Mouse (Mus musculus): ENCODE data around the gene Olfr1316. TPM values are rescaled to one million over a fixed set of nuclear protein-coding genes. Genes with fewer than 3 reads are reported as not detected.

The Olfr1316 gene
- polyA plus RNA-seq (2012) = 0.16 TPM in 1 of 2 replicates, not detected in the other

GRCm38 (mm10) chr2:112134877-112135276 is at the start of gene Olfr1316:
Gene Olfr1316, minus strand, starts transcription at chr2:112134977.

GRCm38 (mm10) chr2:112153898-112154297 is 19.1 kb upstream of the Olfr1316 start, which contains the start of gene Olfr1318:
Gene Olfr1318, plus strand, starts transcription at chr2:112154198.

DNA sequence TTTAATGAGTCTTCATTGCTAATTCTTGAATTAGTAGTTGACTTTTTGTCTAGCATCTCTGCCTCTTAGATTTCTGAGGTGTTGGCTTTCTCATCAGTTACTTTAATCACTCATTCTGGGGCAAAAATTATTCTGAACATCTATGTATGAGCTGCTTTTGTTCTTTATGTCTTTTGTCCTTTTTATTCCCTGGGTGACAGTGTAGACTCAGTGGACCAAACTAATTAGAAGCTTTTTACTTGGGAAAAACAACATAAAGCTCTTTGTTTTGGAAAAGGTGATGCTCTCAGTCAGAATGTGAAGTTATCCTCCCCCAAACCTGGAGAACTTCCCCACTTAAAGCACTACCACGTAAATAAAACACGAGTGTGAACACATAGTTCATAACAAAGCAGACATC is 5.3 kb upstream of the Olfr1316 start, which contains the start of gene Olfr1317:
Gene Olfr1317 (plus strand): TSS at position 301 of the 400 bp plus-strand sequence.

GRCm38 (mm10) chr2:112115340-112115739 is 19.4 kb downstream of the Olfr1316 start, which contains the start of gene Olfr1315-ps1:
Gene Olfr1315-ps1, minus strand, starts transcription at chr2:112115440.

GRCm38 (mm10) chr2:112096681-112097080 is 38.1 kb downstream of the Olfr1316 start, which contains the start of gene Olfr1314:
Gene Olfr1314, minus strand, starts transcription at chr2:112096781.

DNA sequence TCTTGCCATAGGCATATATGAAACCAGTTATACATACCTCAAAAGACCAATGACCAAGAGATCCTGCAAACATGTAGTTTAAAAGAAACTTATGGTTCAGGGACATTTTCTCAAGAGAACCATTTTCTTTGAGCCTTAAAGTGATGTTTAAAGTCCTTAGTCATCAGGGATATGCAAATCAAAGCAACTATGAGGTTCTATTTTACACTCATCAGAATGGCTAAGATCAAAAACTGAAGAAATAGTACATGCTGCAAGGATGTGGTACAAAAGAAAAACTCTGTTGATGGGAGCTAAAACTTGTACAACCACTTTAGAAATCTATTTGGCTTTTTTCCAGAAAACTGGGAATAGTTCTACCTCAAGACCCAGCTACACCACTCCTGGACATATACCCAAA is 57.0 kb downstream of the Olfr1316 start, which contains the start of gene Olfr1313:
Gene Olfr1313 (minus strand): TSS at position 101 of the 400 bp plus-strand sequence.

Other genes starting within 250 kb of the Olfr1316 start
- not detected in 2 replicates for gene Olfr1306, start 218.7 kb downstream of the Olfr1316 start, polyA plus RNA-seq (2012)
- 0.01 TPM in 1 of 2 replicates, not detected in the other for gene Olfr1307, start 185.5 kb downstream of the Olfr1316 start, polyA plus RNA-seq (2012)
- not detected in 2 replicates for gene Olfr1308, start 170.0 kb downstream of the Olfr1316 start, polyA plus RNA-seq (2012)
- not detected in 2 replicates for gene Olfr1309, start 144.7 kb downstream of the Olfr1316 start, polyA plus RNA-seq (2012)
- 0.01 and 0.03 TPM in 2 replicates for gene Olfr1310, start 122.3 kb downstream of the Olfr1316 start, polyA plus RNA-seq (2012)
- gene Olfr1311, start 110.6 kb downstream of the Olfr1316 start, polyA plus RNA-seq (2012) = not detected in 2 replicates
- not detected in 2 replicates for gene Olfr1312, start 84.7 kb downstream of the Olfr1316 start, polyA plus RNA-seq (2012)
- gene Olfr1313, start 57.1 kb downstream of the Olfr1316 start, polyA plus RNA-seq (2012) = not detected in 2 replicates
- not detected in 2 replicates for gene Olfr1314, start 38.2 kb downstream of the Olfr1316 start, polyA plus RNA-seq (2012)
- not detected in 2 replicates for gene Olfr1315-ps1, start 19.5 kb downstream of the Olfr1316 start, polyA plus RNA-seq (2012)
- not detected in 2 replicates for gene Olfr1317, start 5.4 kb upstream of the Olfr1316 start, polyA plus RNA-seq (2012)
- not detected in 2 replicates for gene Olfr1318, start 19.2 kb upstream of the Olfr1316 start, polyA plus RNA-seq (2012)
- 119 and 135 TPM in 2 replicates for gene Lpcat4, start 104.5 kb upstream of the Olfr1316 start, polyA plus RNA-seq (2012)
- 0.01 and 0.04 TPM in 2 replicates for gene Nutm1, start 124.3 kb upstream of the Olfr1316 start, polyA plus RNA-seq (2012)
- 23.1 and 27.0 TPM in 2 replicates for gene Nop10, start 126.9 kb upstream of the Olfr1316 start, polyA plus RNA-seq (2012)
- gene Slc12a6, start 130.8 kb upstream of the Olfr1316 start, polyA plus RNA-seq (2012) = 9.4 and 9.7 TPM in 2 replicates
- not detected in 2 replicates for gene Gm21985, start 131.3 kb upstream of the Olfr1316 start, polyA plus RNA-seq (2012)
- gene Emc4, start 233.1 kb upstream of the Olfr1316 start, polyA plus RNA-seq (2012) = 41.4 and 43.8 TPM in 2 replicates
- 4.0 and 4.9 TPM in 2 replicates for gene Katnbl1, start 244.2 kb upstream of the Olfr1316 start, polyA plus RNA-seq (2012)

Data from megakaryocyte-erythroid progenitor cell, adult 5 weeks (primary cell).